Comparison of ENCODE assay signal across 8 mouse cellular contexts in genomic region chr2:30358533-30359531, GRCm38 (mm10). TPM values are rescaled to one million over a fixed set of nuclear protein-coding genes. Genes with fewer than 3 reads are reported as not detected.
DNase-seq lines count a peak whose midpoint lies in the region; ATAC-seq and TF ChIP-seq lines count a peak whose summit lies in the region.

Gene Sh3glb2 (minus strand): TSS chr2:30359337.

- H3K9me3 ChIP-seq in kidney, embryonic 14.5 days (ENCODE audit: control insufficient read depth, low read length), result no peaks in the 10 kb centered on the region

- ATAC-seq in kidney, embryonic 14.5 days (ENCODE audit: low FRiP score, low TSS enrichment), result peak; percentile 78

- peak within 1 kb of the TSS; percentile 90 for H3K4me2 ChIP-seq in kidney, embryonic 14.5 days (replicated peaks; ENCODE audit: low read depth, low read length)
- H3K4me2 ChIP-seq in myocyte (ENCODE audit: low read depth), result peak within 1 kb of the TSS; percentile 79

- no peaks in the 10 kb centered on the region for H3K27me3 ChIP-seq in kidney, embryonic 14.5 days (ENCODE audit: control insufficient read depth, insufficient read depth, low read length)
- H3K27me3 ChIP-seq in liver, adult 2 months (ENCODE audit: control insufficient read depth, insufficient read depth, low read length), result no peaks in the 10 kb centered on the region
- no peaks in the 10 kb centered on the region for H3K27me3 ChIP-seq in myocyte (ENCODE audit: control insufficient read depth, insufficient read depth, insufficient read length)
- H3K27me3 ChIP-seq in splenic B cell, adult 2 months (ENCODE audit: control insufficient read depth, insufficient read depth, low read length, poor library complexity, severe bottlenecking), result no peaks in the 10 kb centered on the region

- DNase-seq in B cell, adult 2 months, result peak; percentile 91 to 95
- DNase-seq in brain, adult 2 months (ENCODE audit: low read depth, low spot score), result peak; percentile 90
- peak; percentile 76 to 77 for DNase-seq in heart, adult 9 months (ENCODE audit: low spot score in 2 of 2)
- no peak for DNase-seq in liver, adult 2 months (ENCODE audit: extremely low read depth, low read depth, low spot score)
- DNase-seq in splenic B cell, adult 2 months (ENCODE audit: low read depth, low spot score), result peak; percentile 88

- TF ChIP-seq POLR2A in embryonic fibroblast, embryonic 13.5 days (IDR thresholded peaks at IDR 0.05; ENCODE audit: low read depth, low read length), result peak; percentile 62
- 0 out of 2 replicates have a peak, but pooled peaks have one; percentile 28 for TF ChIP-seq POLR2A in liver, adult 2 months (IDR thresholded peaks at IDR 0.05; ENCODE audit: extremely low read depth, insufficient read depth, low read length)
- peak; percentile 71 for TF ChIP-seq POLR2A in myocyte (IDR thresholded peaks at IDR 0.05; ENCODE audit: insufficient read length, low read depth)

- peaks cover 4% of the 10 kb centered on the region for H3K36me3 ChIP-seq in kidney, embryonic 14.5 days (ENCODE audit: control insufficient read depth, insufficient read depth, low read length)
- no peaks in the 10 kb centered on the region for H3K36me3 ChIP-seq in liver, adult 2 months (ENCODE audit: control insufficient read depth, insufficient read depth, low read length)
- no peaks in the 10 kb centered on the region for H3K36me3 ChIP-seq in myocyte (ENCODE audit: control insufficient read depth, insufficient read depth)
- H3K36me3 ChIP-seq in splenic B cell, adult 2 months (ENCODE audit: control insufficient read depth, insufficient read depth, low read length, poor library complexity, severe bottlenecking), result no peaks in the 10 kb centered on the region

- H3K4me1 ChIP-seq in embryonic fibroblast, embryonic 13.5 days (ENCODE audit: control insufficient read depth, insufficient read depth, low read length), result peaks cover 13% of the 10 kb centered on the region; the same call in 1 of the 2 replicates
- peaks cover 20% of the 10 kb centered on the region for H3K4me1 ChIP-seq in kidney, embryonic 14.5 days (ENCODE audit: control insufficient read depth, insufficient read depth, low read length)
- peaks cover 7% of the 10 kb centered on the region; the same call in 1 of the 2 replicates for H3K4me1 ChIP-seq in liver, adult 2 months (ENCODE audit: control insufficient read depth, insufficient read depth, low read length)

- H3K4me3 ChIP-seq in embryonic fibroblast, embryonic 13.5 days (ENCODE audit: insufficient read depth, low read length), result peak within 1 kb of the TSS; percentile 85
- peak within 1 kb of the TSS; percentile 84 for H3K4me3 ChIP-seq in kidney, embryonic 14.5 days (ENCODE audit: low read length)
- peak within 1 kb of the TSS; percentile 92 for H3K4me3 ChIP-seq in liver, adult 2 months (ENCODE audit: insufficient read depth, low read depth, low read length)
- peak within 1 kb of the TSS; percentile 30 for H3K4me3 ChIP-seq in myocyte

- TF ChIP-seq CTCF in embryonic fibroblast, embryonic 13.5 days (IDR thresholded peaks at IDR 0.05; ENCODE audit: borderline replicate concordance, insufficient read depth, low read length), result no peak
- peak; percentile 64 for TF ChIP-seq CTCF in liver, adult 2 months (IDR thresholded peaks at IDR 0.05; ENCODE audit: low read depth, low read length)

- peak within 1 kb of the TSS; percentile 80 for H3K9ac ChIP-seq in kidney, embryonic 14.5 days (ENCODE audit: low read depth, low read length)
- H3K9ac ChIP-seq in liver, adult 2 months (ENCODE audit: low read depth, low read length), result peak within 1 kb of the TSS; percentile 94

- peaks cover 5% of the 10 kb centered on the region; the same call in 1 of the 2 replicates for H3K79me2 ChIP-seq in liver, adult 2 months (ENCODE audit: control insufficient read depth, insufficient read depth, low read length)
- H3K79me2 ChIP-seq in myocyte (ENCODE audit: control insufficient read depth, insufficient read depth), result no peaks in the 10 kb centered on the region

- peak within 1 kb of the TSS; percentile 12 for H3ac ChIP-seq in myocyte (ENCODE audit: control insufficient read depth, insufficient read length)

- 2% methylated on average over 59 of the region's 73 CpGs for WGBS in kidney, embryonic 14.5 days
- WGBS in liver, adult 2 months, result 5% methylated on average over 73 of the region's 73 CpGs

- no peak within 1 kb of the TSS for H3K27ac ChIP-seq in embryonic fibroblast, embryonic 13.5 days (ENCODE audit: insufficient read depth, low read length)
- H3K27ac ChIP-seq in kidney, embryonic 14.5 days (ENCODE audit: low read depth, low read length), result peak within 1 kb of the TSS; percentile 73; the same call in 1 of the 2 replicates
- peak within 1 kb of the TSS; percentile 52 for H3K27ac ChIP-seq in liver, adult 2 months (replicated peaks; ENCODE audit: insufficient read depth, low read depth, low read length)

TF ChIP-seq in myocyte, 11 proteins besides CTCF, POLR2A, EP300 and RAD21:
- no peak for TF ChIP-seq REST (IDR thresholded peaks at IDR 0.05; ENCODE audit: insufficient read depth, insufficient read length)
- peak; percentile 30 for TF ChIP-seq POLR2AphosphoS2 (IDR thresholded peaks at IDR 0.05; ENCODE audit: insufficient read length, low read depth)
- TF ChIP-seq SRF (IDR thresholded peaks at IDR 0.05; ENCODE audit: control insufficient read depth, insufficient read length, low read depth), result no peak
- TF ChIP-seq USF1 (IDR thresholded peaks at IDR 0.05; ENCODE audit: low read depth), result no peak
- TF ChIP-seq MYOD1 (IDR thresholded peaks at IDR 0.05; ENCODE audit: control insufficient read depth in 1 of 3, insufficient read length in 2 of 3, low read depth in 2 of 3), result peak in 1 of 3 experiments; percentile 50
- TF ChIP-seq MYOG (IDR thresholded peaks at IDR 0.05; ENCODE audit: control insufficient read depth in 1 of 3, insufficient read depth in 1 of 3, insufficient read length in 2 of 3, low read depth in 2 of 3), result no peak
- no peak for TF ChIP-seq TCF12 (IDR thresholded peaks at IDR 0.05; ENCODE audit: insufficient read depth, poor library complexity, severe bottlenecking)
- TF ChIP-seq TCF3 (IDR thresholded peaks at IDR 0.05; ENCODE audit: insufficient read length, low read depth), result no peak

RNA-seq across cellular contexts. Expression of gene Sh3glb2, which starts in this region (rescaled TPM):
- 38.8 and 39.7 TPM in 2 replicates for polyA plus RNA-seq in embryonic fibroblast, embryonic 13.5 days (2011; ENCODE audit: insufficient read length, low read depth, missing spikeins)
- polyA plus RNA-seq in kidney, embryonic 14.5 days (2014; fragmentation: Nextera tagmentation; extraction: Ambion mirVana), result 69.4 and 70.9 TPM in 2 replicates
- 23.3 and 23.5 TPM in 2 replicates for total RNA-seq in liver, adult 2 months (2014; rRNA removed)
- 50.0 and 62.0 TPM in 2 replicates for polyA plus RNA-seq in liver, adult 2 months (2012; rRNA removed)
- polyA plus RNA-seq in myocyte (2012; fragmentation: generic; extraction: Trizol), result 73.7 TPM

Comparison
In these comparisons a context has a peak if more than half of its experiments do, and no peak if none do; other contexts are left out.
1. H3K4me3 ChIP-seq: peak in every context shown above with its lines; median percentile 92 in liver, adult 2 months; 85 in embryonic fibroblast, embryonic 13.5 days; 84 in kidney, embryonic 14.5 days; 30 in myocyte.